Mouse (Mus musculus): ENCODE results near the gene Kcnt2. TPM values are rescaled to one million over a fixed set of nuclear protein-coding genes. Genes with fewer than 3 reads are reported as not detected.

Kcnt2 gene
- polyA plus RNA-seq, 1 experiment from 2014 or later = 2.1 TPM

DNA sequence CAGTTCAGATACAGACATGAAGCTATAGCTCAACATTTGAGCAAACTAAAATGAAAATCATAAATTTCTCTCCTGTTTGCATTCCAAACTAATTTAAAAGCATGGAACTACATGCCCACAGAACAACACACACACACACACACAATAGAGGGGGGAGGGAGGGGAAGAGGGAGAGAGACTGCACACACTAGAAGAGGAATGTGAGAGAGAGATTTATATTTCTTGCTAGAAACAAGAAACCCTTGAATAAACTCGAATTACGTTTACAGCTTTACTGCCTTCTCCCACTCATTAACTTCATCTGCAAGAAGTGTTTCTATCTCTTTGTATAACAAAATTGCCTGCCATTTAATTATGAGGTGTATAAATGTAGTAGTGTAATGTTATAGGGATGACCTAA lies 209.9 kb downstream of the Kcnt2 start:
- ATAC-seq (ENCODE audit: low FRiP score) = no peak
- no peak overlapping the region for H3K9ac ChIP-seq
- H3K4me1 ChIP-seq (replicated peaks) = no peaks in the 10 kb centered on the region
- H3K27me3 ChIP-seq = no peaks in the 10 kb centered on the region
- no peak overlapping the region for H3K4me2 ChIP-seq
- no peak overlapping the region for H3K4me3 ChIP-seq
- no peak overlapping the region for H3K27ac ChIP-seq
- H3K9me3 ChIP-seq = no peaks in the 10 kb centered on the region
- H3K36me3 ChIP-seq = no peaks in the 10 kb centered on the region
- WGBS = 72% methylated on average over 2 of the region's 2 CpGs

DNA sequence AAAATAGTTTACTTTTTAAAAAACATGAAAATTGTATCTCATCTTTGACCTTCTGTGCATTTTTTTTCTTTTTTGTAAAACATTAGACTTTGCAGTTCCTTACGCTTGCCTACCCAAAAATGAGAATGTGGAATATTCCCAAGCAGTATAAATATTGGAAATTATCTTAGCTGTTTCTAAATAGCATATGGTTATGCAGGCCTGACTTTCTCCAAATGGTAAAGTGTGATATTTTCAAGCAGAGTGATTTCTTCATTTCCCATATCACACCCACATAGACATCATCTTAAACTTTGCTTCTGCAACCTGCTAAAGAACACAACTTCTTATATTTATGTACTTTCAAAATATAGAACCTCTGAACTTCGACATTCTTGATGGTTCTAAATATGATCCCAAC lies 210.9 kb downstream of the Kcnt2 start:
- Histone ChIP-seq H3K27me3 (no peaks in the 10 kb centered on the region), H3K4me2 (no peak overlapping the region), H3K36me3 (no peaks in the 10 kb centered on the region), H3K9ac (no peak overlapping the region), H3K4me3 (no peak overlapping the region), H3K27ac (no peak overlapping the region), H3K9me3 (no peaks in the 10 kb centered on the region), H3K4me1 (replicated peaks) (no peaks in the 10 kb centered on the region)
- no peak for ATAC-seq (ENCODE audit: low FRiP score)
- WGBS = 92% methylated on average over 2 of the region's 2 CpGs

DNA sequence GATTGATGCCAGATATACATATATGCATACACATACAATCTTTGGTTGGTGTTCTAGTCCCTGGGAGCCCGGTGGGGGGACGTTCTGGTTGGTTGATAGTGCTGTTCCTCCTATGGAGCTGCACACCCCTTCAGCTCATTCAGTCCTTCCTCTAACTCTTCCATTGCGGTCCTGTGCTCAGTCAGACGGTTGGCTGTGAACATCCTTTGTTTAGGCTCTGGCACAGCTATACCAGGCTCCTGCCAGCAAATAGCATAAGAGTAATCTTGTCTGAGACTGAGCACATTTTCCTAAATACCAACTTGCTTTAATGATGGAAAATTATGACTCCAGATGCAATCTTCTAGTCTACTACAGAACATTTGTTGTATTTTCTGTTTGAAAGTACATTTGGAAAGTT lies 222.4 kb downstream of the Kcnt2 start:
- no peak overlapping the region for H3K4me2 ChIP-seq
- ATAC-seq (ENCODE audit: low FRiP score) = no peak
- no peak overlapping the region for H3K27ac ChIP-seq
- no peaks in the 10 kb centered on the region for H3K36me3 ChIP-seq
- whole genome bisulfite sequencing = 83% methylated on average over 4 of the region's 4 CpGs
- no peaks in the 10 kb centered on the region for H3K4me1 ChIP-seq (replicated peaks)
- no peaks in the 10 kb centered on the region for H3K9me3 ChIP-seq
- H3K9ac ChIP-seq = no peak overlapping the region
- no peak overlapping the region for H3K4me3 ChIP-seq
- H3K27me3 ChIP-seq = no peaks in the 10 kb centered on the region

DNA sequence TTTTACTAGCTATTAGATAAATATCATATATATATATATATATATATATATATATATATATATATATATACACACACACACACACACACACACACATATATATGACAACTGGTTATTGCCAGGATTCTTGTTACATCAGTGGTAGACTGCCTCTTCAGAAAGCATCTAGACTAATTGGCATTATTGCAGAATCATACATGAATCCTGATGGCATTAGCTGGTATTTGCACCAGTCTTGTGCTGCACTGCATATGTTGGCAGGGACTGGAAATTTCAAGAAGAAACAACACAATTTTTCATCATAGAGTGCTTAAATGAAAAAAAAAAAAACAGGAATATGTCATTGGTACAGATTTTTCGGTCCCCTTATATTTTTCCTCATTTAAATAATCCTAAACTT lies 223.6 kb downstream of the Kcnt2 start:
- no peak for ATAC-seq (ENCODE audit: low FRiP score)
- 95% methylated on average over 1 of the region's 1 CpGs for WGBS
- no peak overlapping the region for H3K4me2 ChIP-seq
- H3K4me1 ChIP-seq (replicated peaks) = no peaks in the 10 kb centered on the region
- no peak overlapping the region for H3K9ac ChIP-seq
- no peak overlapping the region for H3K4me3 ChIP-seq
- H3K36me3 ChIP-seq = no peaks in the 10 kb centered on the region
- H3K9me3 ChIP-seq = no peaks in the 10 kb centered on the region
- H3K27me3 ChIP-seq = no peaks in the 10 kb centered on the region
- H3K27ac ChIP-seq = no peak overlapping the region

DNA sequence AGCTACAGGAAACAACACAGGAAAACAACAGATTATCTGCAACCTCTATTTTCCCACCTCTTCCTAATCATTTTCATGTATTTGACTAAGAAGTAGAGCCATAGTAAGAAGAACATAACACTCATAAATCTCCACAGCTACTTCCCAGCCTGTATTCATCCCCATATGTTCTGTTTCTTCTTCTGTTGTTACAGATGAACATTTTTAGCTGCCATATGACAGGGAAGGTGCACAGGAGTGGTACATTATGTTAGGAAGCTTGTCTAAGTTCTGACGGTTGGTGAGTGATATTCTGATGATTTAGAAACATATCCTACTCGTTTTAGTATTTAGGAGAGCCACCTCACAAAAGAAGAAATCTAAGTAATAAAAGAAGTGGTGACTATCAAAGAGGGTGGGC lies 231.0 kb downstream of the Kcnt2 start:
- H3K4me3 ChIP-seq = no peak overlapping the region
- ATAC-seq (ENCODE audit: low FRiP score) = no peak
- H3K27me3 ChIP-seq = no peaks in the 10 kb centered on the region
- H3K4me2 ChIP-seq = no peak overlapping the region
- H3K9me3 ChIP-seq = no peaks in the 10 kb centered on the region
- H3K27ac ChIP-seq = no peak overlapping the region
- no peaks in the 10 kb centered on the region for H3K36me3 ChIP-seq
- H3K4me1 ChIP-seq (replicated peaks) = no peaks in the 10 kb centered on the region
- H3K9ac ChIP-seq = no peak overlapping the region
- 72% methylated on average over 2 of the region's 2 CpGs for WGBS

DNA sequence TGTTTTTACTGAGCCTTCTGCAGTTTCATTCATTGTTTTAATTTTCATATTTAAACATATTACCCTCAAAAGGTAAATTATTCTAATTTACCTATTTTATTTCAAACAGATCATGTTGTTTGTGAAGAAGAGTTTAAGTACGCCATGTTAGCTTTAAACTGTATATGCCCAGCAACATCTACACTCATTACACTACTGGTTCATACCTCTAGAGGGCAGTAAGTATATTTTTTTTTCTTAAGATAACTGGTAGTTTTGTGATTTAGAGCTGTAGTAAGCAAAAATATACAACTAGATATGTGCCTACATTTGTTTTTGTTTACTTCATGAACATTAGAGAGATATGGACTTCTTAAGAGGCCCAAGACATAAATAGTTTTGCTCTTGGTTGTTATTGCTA lies 238.1 kb downstream of the Kcnt2 start:
- 89% methylated on average over 1 of the region's 1 CpGs for WGBS
- no peaks in the 10 kb centered on the region for H3K9me3 ChIP-seq
- H3K4me1 ChIP-seq (replicated peaks) = no peaks in the 10 kb centered on the region
- H3K27me3 ChIP-seq = no peaks in the 10 kb centered on the region
- H3K9ac ChIP-seq = no peak overlapping the region
- no peak overlapping the region for H3K27ac ChIP-seq
- no peak for ATAC-seq (ENCODE audit: low FRiP score)
- no peaks in the 10 kb centered on the region for H3K36me3 ChIP-seq
- no peak overlapping the region for H3K4me3 ChIP-seq
- H3K4me2 ChIP-seq = no peak overlapping the region

DNA sequence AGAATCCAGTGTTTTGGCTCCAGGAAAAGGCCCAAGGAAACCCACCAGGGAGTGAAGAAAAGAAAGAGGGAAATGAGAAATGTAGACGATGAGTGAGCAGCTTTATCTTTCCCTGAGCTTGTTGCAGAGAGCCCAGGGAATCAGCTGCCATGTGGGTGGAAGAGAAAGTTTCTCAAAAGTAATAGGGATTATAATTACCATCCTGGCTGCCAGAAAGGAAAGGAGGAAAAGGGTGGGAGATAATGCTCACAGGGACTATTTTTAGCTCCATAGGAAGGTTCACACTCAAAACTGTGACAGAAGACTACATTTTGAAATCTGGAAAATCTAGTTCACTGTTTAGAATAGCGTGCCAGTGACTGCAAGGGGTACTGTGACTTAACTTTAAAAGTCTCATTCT lies 243.9 kb downstream of the Kcnt2 start:
- no peak overlapping the region for H3K4me3 ChIP-seq
- WGBS = 84% methylated on average over 2 of the region's 2 CpGs
- no peak overlapping the region for H3K9ac ChIP-seq
- H3K36me3 ChIP-seq = no peaks in the 10 kb centered on the region
- no peaks in the 10 kb centered on the region for H3K4me1 ChIP-seq (replicated peaks)
- no peaks in the 10 kb centered on the region for H3K9me3 ChIP-seq
- H3K4me2 ChIP-seq = no peak overlapping the region
- ATAC-seq (ENCODE audit: low FRiP score) = no peak
- no peaks in the 10 kb centered on the region for H3K27me3 ChIP-seq
- no peak overlapping the region for H3K27ac ChIP-seq

DNA sequence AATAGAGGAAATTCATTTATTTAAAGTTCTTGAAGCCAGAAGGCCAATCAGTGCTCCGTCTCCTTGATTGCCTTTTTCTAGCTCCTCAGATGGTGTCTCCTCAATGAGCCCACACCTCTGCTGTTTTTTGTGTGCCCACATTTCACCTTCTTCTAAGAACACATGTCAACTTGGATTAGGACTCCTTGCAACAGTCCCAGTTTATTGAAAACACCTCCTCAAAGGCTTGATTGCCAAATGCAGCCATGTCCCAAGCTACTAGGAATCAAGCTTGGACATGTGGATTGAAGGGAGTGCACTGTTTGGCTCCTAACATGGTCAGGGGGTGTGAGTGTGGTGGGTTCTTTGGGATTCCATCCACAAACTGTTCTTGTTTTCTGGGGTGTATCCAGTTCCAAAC lies 245.4 kb downstream of the Kcnt2 start:
- Histone ChIP-seq H3K27ac (no peak overlapping the region), H3K4me3 (no peak overlapping the region), H3K4me1 (replicated peaks) (no peaks in the 10 kb centered on the region), H3K36me3 (no peaks in the 10 kb centered on the region), H3K27me3 (no peaks in the 10 kb centered on the region), H3K9me3 (no peaks in the 10 kb centered on the region), H3K9ac (no peak overlapping the region), H3K4me2 (no peak overlapping the region)
- ATAC-seq (ENCODE audit: low FRiP score) = no peak
- 95% methylated on average over 1 of the region's 1 CpGs for WGBS

DNA sequence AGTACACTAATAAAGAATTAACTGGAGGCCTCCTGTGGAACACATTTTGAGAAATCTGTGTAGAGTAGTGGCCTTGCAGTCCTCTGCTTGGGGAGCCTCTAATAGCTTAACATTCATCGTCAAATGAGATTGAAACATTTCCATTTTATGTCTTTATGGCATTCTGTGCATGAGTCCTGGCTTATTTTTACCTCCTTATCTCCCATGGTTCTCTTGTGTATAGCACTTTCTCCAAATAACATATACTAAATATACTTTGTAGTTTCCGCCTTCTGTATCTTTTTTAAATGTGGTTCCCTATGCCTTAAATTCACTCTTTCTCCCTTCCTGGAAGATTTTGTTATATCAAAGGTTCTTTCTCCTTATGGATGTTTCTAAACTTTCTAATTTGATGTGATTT lies 246.3 kb downstream of the Kcnt2 start:
- Histone ChIP-seq H3K4me2 (no peak overlapping the region), H3K9ac (no peak overlapping the region), H3K36me3 (no peaks in the 10 kb centered on the region), H3K27me3 (no peaks in the 10 kb centered on the region), H3K4me1 (replicated peaks) (no peaks in the 10 kb centered on the region), H3K27ac (no peak overlapping the region), H3K4me3 (no peak overlapping the region), H3K9me3 (no peaks in the 10 kb centered on the region)
- no peak for ATAC-seq (ENCODE audit: low FRiP score)
- 91% methylated on average over 2 of the region's 2 CpGs for WGBS

DNA sequence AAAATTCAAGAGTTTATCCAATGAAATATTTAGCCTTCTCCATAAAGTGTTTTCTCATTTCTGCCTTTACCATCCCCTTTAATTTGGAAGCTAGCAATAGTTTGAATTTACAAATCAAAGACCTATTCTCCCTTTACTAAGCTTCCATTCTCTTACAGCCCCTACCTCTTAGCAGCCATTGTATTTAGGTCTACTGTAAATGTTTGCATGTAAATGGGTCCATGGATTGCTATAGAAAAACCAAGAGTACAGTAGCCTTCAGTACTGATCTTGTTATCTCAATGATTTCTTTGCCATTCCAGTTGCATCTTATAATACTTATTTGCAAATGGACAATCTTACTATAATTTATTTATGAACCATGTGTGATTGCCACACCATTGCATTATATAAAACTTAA lies 267.5 kb downstream of the Kcnt2 start:
- Histone ChIP-seq H3K4me3 (no peak overlapping the region), H3K4me2 (no peak overlapping the region), H3K27me3 (no peaks in the 10 kb centered on the region), H3K27ac (no peak overlapping the region), H3K9ac (no peak overlapping the region), H3K4me1 (replicated peaks) (no peaks in the 10 kb centered on the region), H3K9me3 (no peaks in the 10 kb centered on the region), H3K36me3 (no peaks in the 10 kb centered on the region)
- no peak for ATAC-seq (ENCODE audit: low FRiP score)

DNA sequence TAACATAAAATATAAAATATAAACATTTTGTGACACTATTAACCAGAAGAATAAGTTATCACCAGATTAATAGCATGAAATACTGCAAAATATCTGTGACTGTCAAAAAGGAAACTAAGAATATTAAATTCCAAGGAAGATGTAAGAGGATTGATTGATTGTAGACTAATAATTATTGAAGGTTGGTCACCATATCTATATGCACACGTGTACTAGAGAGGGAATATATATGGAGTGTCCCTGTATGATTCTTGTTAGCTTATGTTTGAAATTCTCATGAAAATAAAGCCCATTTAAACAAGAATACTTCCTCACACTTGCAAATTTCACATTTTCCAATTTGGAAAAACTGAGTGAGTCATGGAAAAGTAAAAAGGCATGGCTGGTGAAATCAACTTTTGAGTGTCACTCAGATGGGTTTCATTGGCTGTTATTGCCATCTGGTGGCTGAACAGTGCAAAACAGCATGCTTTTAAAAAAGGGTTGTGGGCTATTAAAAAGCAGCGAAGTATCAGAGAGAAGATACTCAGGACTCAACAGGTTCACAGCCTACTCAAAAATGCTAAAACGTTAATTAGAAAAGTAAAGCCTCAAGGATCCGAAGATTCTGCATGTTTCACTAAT lies 285.4 kb downstream of the Kcnt2 start:
- ATAC-seq (ENCODE audit: low FRiP score) = no peak
- Histone ChIP-seq H3K9me3 (no peaks in the 10 kb centered on the region), H3K27me3 (no peaks in the 10 kb centered on the region), H3K27ac (no peak overlapping the region), H3K4me1 (replicated peaks) (no peaks in the 10 kb centered on the region), H3K9ac (no peak overlapping the region), H3K36me3 (no peaks in the 10 kb centered on the region), H3K4me2 (no peak overlapping the region), H3K4me3 (no peak overlapping the region)
- 40% methylated on average over 4 of the region's 4 CpGs for WGBS

DNA sequence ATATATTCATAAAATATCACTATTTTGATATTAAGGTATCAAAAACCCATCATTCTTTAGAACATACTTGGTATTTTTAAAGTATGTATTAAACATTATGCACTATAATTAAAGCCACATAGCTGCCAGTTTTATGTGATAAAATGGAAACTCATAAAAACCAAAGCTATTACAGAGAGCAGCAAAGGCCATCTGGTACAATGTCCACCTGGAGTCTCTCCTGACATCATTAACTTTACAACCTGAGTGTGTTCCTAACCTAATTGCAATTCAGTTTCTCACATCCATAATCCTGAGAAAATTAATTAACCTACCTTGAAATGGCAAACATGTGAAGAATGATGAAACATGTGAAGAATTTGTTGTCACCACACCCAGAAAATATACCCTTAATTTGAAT lies 288.9 kb downstream of the Kcnt2 start:
- Histone ChIP-seq H3K9me3 (no peaks in the 10 kb centered on the region), H3K9ac (no peak overlapping the region), H3K4me1 (replicated peaks) (no peaks in the 10 kb centered on the region), H3K27me3 (no peaks in the 10 kb centered on the region), H3K4me3 (no peak overlapping the region), H3K27ac (no peak overlapping the region), H3K36me3 (no peaks in the 10 kb centered on the region), H3K4me2 (no peak overlapping the region)
- no peak for ATAC-seq (ENCODE audit: low FRiP score)

DNA sequence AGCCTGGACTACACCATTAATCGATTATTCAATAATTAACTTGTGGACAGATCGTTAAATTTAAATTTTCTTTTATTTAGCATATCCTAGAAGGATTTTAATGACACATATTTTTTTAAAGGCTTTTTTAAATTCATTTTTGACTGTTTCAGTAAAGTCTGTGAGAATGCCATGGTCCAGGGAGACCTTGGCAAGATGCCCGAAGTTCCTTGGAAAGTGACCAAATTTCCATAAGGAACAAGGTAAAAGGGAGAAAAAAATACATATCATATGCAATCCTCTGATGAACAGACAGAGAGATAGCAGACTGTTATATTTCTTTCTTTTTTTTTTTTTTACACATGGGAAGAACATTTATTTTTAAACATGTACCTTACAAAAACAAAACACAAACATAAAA lies 296.1 kb downstream of the Kcnt2 start:
- Histone ChIP-seq H3K36me3 (no peaks in the 10 kb centered on the region), H3K9me3 (no peaks in the 10 kb centered on the region), H3K4me3 (no peak overlapping the region), H3K27me3 (no peaks in the 10 kb centered on the region), H3K4me2 (no peak overlapping the region), H3K27ac (no peak overlapping the region), H3K9ac (no peak overlapping the region), H3K4me1 (replicated peaks) (no peaks in the 10 kb centered on the region)
- ATAC-seq (ENCODE audit: low FRiP score) = no peak
- WGBS = 95% methylated on average over 3 of the region's 3 CpGs

DNA sequence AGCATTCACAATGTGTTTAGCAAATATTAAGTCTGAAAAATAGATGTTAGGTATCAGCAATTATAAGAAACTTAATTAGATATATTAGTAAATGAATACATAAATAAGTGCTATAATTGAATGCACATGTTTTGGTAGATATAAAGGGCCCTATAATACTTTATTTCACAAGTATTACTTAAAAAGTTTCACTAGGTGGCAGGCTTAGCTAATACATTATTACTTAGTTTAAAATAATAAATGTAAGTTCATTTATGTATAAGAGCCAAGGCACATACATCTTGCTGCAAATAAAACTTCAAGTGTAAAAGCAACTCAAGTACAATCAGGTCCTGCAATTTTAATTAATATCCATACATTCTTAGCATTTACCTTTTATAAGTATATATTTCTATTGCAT lies 302.8 kb downstream of the Kcnt2 start:
- H3K27ac ChIP-seq = no peak overlapping the region
- ATAC-seq (ENCODE audit: low FRiP score) = no peak

More for the DNA sequence above, 302.8 kb downstream of the Kcnt2 start:
- no peaks in the 10 kb centered on the region for H3K36me3 ChIP-seq
- no peak overlapping the region for H3K4me3 ChIP-seq
- H3K4me2 ChIP-seq = no peak overlapping the region
- H3K4me1 ChIP-seq (replicated peaks) = no peaks in the 10 kb centered on the region
- H3K9ac ChIP-seq = no peak overlapping the region
- no peaks in the 10 kb centered on the region for H3K9me3 ChIP-seq
- H3K27me3 ChIP-seq = no peaks in the 10 kb centered on the region
